Mouse (Mus musculus): Measurements from ENCODE around the gene Chn2.

GRCm38 (mm10) chr6:54258462-54258861, 219.1 kb downstream of the Chn2 start:
- no peak for TF ChIP-seq KAT2A (conservative IDR thresholded peaks at IDR 0.05; ENCODE audit: low read depth, low read length)
- no peak for TF ChIP-seq POLR2A (IDR thresholded peaks at IDR 0.05; ENCODE audit: control insufficient read depth in 1 of 2, insufficient read depth in 1 of 2, low read depth in 1 of 2, low read length in 2 of 2, poor library complexity in 1 of 2)
- no peak for TF ChIP-seq CTCF (IDR thresholded peaks at IDR 0.05 in 2 of 3, conservative IDR thresholded peaks at IDR 0.05 in 1 of 3; ENCODE audit: control insufficient read depth in 1 of 3, insufficient read depth in 1 of 3, low read depth in 2 of 3, low read length in 3 of 3, poor library complexity in 1 of 3, severe bottlenecking in 1 of 3)
- no peak for TF ChIP-seq MEF2A (IDR thresholded peaks at IDR 0.05; ENCODE audit: extremely low read depth, insufficient replicate concordance, low read depth, low read length, poor library complexity, severe bottlenecking)
- no peak for TF ChIP-seq POLR2AphosphoS2 (IDR thresholded peaks at IDR 0.05; ENCODE audit: low read length)
- no peak for TF ChIP-seq ELF1 (IDR thresholded peaks at IDR 0.05; ENCODE audit: low read depth, low read length)
- TF ChIP-seq POLR2AphosphoS5 (IDR thresholded peaks at IDR 0.05; ENCODE audit: borderline replicate concordance, low read depth, low read length): no peak
- no peak for TF ChIP-seq CHD2 (IDR thresholded peaks at IDR 0.05; ENCODE audit: low read length)
- TF ChIP-seq MAX (IDR thresholded peaks at IDR 0.05; ENCODE audit: low read length): no peak
- TF ChIP-seq GATA1 (IDR thresholded peaks at IDR 0.05; ENCODE audit: low read depth, low read length): no peak
- no peak for TF ChIP-seq MAFK (IDR thresholded peaks at IDR 0.05; ENCODE audit: borderline replicate concordance, low read depth, low read length)
- no peak for TF ChIP-seq RAD21 (IDR thresholded peaks at IDR 0.05; ENCODE audit: low read depth, low read length)
